Mouse (Mus musculus): Measurements from ENCODE around the gene Frmd3.
"Not testable (repeated sequence)": the region's sequence is repeated elsewhere in the genome, so short reads cannot be mapped to it uniquely, and the experiment has no call there.

Frmd3 gene

DNA sequence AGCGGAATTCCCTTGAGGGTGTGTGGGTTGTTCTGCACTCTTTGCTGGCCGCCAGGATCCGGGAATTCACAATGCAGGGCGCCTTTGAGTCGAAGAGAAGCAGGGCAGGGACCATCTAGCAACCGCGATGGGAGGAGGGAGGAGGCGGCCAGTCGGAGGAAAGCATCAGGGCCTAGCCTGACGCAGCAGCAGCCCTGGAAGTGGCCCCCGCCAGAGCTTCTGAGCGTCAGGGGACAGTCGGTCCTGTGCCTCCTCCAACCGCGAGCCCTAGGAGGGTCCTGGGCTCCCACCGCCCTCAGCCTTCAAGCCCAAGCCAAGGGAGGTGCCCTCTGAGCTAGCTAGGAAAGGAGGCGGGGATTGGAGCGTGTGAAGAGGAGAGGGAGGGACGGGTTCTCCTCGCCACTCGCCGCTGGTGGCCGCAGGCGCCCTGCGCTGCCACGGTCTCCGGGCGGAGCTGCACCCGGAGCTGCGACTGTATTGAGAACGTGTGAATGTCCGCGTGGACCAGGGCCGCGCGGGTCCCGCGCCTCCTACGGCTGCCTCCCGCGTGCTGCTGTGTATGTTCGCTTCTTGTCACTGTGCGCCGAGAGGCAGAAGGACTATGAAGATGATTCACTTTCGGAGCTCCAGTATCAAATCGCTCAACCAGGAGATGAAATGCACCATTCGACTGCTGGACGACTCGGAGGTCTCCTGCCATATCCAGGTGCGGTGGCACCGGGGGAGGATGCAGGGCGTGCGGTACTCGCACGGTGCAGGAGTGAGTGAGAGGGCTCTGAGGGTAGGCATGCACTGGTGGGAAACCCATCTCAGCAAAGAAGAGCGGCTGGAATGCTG, at the start of gene Frmd3:
TSS of gene Frmd3 (plus strand) at position 232 of the 837 bp plus-strand sequence.
- DNase-seq (ENCODE audit: low read depth in 2 of 2, low spot score in 2 of 2), result no peak

DNA sequence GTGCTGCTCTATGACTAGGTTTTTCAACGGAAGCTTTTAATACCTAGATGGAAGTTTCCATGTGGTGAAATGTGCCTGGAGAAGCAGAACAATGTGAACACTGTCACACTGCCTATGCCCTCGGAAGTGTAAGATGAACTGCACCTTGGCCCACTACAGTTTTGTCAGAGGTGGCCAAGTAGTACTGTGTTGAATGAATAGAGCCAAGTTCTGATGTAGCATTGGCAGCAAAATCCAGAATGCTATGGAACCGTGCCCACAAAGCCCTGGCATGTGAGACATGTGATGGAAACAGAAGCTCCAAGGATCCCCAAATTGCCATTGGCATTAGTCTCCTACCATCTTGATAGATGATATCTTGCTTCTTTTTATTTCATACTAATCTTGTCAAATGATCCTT, 32.8 kb upstream of the Frmd3 start:
- no peak for DNase-seq (ENCODE audit: low read depth in 2 of 2, low spot score in 2 of 2)

DNA sequence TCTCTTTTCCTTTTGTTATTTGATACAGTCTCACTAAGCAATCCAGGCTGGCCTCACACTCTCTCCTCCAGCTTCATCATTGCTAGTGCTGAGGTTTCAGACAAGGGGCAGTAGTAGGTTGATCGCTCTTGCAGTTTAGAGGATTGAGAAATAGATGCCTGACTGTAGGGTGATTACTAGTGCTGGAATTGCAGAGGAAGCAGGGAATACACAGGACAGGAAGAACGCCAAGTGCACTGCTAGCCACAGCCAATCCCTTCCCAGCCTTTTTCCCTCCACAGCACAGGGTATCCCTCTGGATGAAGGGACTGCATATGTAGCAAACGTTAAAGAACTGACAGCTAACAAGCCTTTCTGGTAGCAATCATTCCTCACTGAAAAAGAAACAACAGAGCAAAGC, 965 bp upstream of the Frmd3 start:
- DNase-seq (ENCODE audit: low read depth in 2 of 2, low spot score in 2 of 2), result no peak

DNA sequence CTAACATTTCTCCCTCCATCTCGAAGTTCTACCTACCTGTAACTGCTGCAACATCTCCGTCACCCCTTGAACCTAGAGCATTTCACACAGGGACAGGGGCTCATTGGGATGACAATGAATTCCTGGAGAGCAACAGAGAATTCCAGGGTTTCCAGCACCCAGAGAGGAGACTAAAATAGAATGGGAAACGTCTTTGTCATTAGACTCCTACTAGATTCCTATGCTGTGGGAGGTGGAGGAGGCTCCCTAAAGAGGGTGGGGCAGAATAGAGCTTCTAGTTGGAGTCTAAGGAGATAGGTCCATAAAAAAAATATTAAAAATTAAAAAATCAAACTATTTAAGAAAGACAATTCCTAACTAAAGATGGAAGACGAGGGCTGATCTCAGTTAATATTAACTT, 542 bp upstream of the Frmd3 start:
- DNase-seq (ENCODE audit: low read depth in 2 of 2, low spot score in 2 of 2), result no peak

DNA sequence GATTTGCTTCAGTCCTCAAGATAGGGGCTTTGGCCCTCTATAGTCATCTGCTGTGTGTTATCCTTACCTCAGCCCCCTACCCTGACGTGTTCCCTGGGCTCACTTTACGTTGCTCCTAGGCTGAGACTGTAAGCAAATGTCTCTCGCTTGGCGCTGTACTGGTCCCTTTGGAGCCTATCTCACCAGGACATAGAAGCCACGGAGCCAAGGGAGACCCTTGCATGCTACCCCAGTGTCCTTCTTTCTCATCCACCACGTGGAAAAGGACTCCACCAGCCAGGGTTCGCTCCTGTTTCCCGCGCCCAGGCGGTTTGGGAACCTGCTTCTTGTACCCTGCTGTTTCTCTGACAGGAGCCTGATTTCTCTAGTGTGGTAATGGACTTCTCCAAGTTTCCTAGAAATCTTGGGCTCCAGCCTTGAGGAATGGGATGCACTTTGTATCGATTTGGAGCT, 832 bp downstream of the Frmd3 start:
- DNase-seq (ENCODE audit: low read depth in 2 of 2, low spot score in 2 of 2), result no peak

DNA sequence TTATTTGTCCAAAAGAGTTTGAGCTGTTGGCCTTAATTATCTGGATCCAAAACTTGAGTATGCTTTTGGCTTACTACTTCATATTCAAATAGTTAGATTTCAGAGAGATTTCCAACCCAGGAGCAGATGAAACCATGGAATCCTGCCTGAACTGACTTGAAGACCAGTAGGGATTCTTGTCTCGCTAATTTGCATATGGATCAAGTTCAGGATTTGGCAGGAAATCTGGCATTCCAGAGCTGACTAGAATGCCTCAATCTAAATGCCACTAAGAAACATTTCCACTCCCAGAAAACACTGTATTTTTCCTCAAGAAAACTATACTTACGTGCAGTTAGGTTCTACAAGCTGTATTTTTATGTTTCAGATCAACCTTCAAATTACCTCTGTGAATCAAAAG, 6.8 kb downstream of the Frmd3 start:
- DNase-seq (ENCODE audit: low read depth in 2 of 2, low spot score in 2 of 2), result no peak

DNA sequence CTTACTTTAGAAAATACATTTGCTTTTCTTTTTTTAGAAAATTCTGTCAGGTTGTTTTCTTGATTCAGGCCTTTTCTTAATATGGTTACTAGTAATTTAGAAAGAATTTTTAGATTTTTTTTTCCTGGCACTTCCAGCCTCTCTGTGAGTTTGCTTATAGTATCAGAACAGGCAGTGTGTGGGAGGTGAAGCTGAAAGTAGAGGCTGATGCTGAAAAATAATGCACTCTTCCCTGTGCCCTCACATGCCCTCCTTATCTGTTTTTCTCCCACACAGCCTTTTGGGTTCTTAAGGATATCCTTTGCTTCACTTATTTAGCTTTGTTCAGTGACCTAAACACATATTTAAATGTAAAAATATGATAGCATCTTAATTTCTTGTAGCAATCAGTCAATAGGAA, 30.0 kb downstream of the Frmd3 start:
- DNase-seq (ENCODE audit: low read depth in 2 of 2, low spot score in 2 of 2), result no peak

DNA sequence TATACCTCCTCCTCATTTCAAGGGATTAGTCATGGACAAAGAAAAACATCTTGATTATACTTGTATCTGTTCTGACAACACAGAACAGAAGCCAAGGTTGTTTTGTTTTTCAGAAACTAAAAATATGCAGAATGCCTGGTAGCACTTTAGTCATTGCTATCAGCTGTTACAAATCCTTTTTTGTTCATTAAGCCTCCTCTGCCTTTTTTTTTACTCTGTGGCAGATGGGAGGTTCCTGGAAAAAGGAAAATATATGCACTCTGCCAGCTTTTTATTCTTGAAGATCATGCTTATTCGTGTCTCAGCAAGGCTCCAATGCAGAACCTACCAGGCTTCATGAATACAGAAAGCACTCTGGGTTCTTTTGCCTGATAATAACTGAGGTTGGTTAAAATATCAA, 38.5 kb downstream of the Frmd3 start:
- no peak for DNase-seq (ENCODE audit: low read depth in 2 of 2, low spot score in 2 of 2)

DNA sequence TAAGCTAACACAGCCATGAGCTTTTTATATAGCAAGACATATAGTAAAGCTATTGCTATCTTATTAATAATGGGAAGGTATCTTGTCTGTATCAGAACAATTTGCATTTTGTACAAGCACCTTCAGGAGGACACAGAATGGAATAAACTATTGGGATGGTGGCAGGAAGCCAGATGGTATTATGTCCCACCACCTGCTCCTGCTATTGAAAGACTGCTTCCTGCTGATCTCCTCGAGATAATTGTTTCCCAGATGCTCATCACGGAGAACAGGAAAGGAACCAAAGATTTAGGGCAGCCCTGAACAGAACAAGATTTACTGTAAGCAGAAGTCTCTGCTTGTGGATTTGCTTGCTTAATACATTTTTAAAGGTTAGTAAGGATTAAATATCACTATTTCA, 63.5 kb downstream of the Frmd3 start:
- no peak for DNase-seq (ENCODE audit: low read depth in 2 of 2, low spot score in 2 of 2)

DNA sequence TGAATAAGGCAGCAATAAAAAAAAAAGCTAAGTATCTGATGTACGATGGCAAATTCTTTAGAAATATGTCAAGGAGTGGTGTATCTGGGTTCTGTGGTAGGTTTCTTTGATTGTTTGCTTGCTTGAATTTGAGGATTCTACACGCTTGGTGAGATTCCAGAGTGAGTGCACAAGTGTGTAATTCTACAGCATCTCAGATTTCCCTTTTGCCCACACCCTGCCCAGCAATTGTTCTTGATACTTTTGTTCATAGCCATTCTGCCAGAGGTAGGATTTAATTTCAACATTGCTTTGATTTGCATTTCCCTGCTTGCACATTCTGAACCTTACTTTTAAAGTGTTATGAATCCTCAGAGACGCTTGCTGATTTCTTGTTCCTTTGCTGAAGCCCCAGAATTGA, 97.6 kb downstream of the Frmd3 start:
- no peak for DNase-seq (ENCODE audit: low read depth in 2 of 2, low spot score in 2 of 2)

DNA sequence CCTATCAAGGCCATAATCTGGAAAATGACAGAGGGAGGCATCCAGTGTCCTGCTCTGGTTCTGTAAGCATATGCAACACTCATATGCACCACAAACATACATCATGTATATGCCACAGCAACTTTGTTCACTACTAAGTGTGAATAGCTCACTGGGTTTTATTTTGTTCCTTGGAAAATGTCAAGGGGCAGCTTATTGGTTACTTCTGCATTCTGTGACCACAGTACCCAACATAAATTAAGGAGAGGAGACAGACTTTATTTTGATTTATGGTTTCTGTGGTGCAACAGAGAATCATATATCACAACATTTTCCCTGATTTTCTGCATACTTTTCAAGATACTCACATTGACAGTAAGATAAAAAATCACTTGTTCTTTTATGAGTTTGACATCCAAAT, 178.3 kb downstream of the Frmd3 start:
- no peak for DNase-seq (ENCODE audit: low read depth in 2 of 2, low spot score in 2 of 2)

DNA sequence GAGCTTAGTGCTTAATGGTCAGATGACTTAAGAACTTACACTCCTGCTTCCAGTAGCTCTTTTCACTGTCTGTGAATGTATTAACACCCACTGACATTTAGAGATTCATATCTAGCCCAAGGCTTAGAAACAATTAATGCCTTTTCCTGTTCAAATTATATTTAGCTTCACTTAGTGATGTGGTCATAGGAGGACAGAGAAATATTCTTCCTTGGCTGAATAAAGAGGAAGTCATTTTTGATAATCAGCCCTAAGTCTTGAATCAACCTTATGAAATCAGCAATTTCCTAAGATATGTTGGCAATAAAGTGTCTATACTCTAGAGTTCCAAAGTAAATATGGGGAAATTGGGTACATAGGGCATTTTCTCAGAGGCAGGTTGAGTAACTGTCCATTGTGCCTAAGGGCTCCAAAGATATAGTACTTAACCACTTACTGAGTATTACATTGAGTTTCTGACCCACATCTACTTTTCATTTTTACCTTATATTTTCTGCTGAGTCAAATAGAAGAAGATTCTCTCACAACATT, 188.1 kb downstream of the Frmd3 start:
- no peak for DNase-seq (ENCODE audit: low read depth in 2 of 2, low spot score in 2 of 2)

DNA sequence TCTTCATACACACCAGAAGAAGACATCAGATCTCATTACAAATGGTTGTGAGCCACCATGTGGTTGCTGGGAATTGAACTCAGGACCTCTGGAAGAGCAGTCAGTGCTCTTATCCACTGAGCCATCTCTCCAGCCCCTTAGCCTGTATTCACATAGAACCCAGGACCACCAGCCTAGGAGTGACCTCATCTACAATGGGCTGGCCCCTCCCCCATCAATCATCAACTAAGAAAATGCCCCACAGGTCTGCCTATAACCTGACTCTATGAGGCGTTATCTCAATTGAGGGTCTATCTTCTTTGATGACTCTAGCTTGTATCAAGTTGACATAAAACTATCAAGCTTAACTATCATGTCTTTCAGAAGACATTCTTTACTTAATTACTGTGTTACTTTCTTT, 208.5 kb downstream of the Frmd3 start:
- DNase-seq (ENCODE audit: low read depth in 2 of 2, low spot score in 2 of 2), result not testable (repeated sequence)

DNA sequence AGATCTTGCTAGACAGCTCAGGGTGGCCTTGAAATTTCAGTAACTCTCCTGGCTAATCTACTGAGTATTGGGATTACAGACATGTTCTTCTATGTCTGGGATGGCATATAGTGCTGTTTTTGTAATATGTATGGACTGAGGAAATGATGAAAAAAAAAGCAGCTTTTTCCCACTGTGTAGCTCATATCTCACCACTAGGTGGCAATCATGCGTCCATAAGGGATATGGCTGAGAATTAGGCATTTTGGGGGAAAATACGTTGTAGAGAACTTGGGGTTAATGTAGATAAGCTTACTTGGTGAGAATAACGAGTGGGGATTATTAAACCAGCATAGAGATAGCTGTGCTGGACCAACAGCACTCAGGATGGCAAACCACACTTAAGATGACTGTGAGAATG, 209.1 kb downstream of the Frmd3 start:
- DNase-seq (ENCODE audit: low read depth in 2 of 2, low spot score in 2 of 2), result no peak

DNA sequence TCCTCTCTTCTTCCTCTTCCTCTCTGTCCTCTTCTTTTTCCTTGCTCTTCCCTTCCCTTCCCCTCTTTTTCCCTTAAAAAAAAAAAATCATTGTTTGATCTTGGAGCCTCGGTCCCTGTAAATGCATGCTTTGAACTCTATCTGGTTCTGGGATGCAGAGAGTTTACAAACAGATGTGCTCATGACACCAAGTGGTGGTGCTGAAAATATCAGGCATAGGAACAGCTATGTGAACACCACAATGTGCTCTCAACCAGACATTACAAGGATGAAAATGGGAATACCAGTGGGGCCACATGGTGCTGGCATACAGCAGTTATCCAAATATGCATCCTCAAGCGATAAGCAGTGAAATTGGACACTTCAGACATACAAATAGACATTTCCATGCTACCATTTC, 211.0 kb downstream of the Frmd3 start:
- no peak for DNase-seq (ENCODE audit: low read depth in 2 of 2, low spot score in 2 of 2)

DNA sequence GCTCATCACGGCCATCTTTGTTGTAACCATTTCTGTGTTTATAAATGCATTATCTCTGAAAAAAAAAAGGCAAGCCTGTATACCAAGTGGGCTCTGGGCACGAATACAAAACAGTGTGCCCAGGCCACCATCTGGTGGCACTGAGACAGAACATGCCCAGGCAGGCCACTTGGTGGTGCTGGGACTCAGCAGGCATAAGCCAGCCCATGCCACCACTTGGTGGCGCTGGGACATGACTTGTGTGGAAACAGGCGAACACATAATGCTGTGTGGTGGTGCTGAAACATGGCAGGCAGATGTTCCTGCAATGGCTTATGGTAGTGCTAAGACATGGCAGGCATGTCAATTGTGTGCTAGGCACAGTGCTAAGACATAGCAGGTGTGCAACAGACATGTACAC, 217.8 kb downstream of the Frmd3 start:
- peak in 1 of 2 experiments; percentile 16 for DNase-seq (ENCODE audit: low read depth in 2 of 2, low spot score in 2 of 2)

DNA sequence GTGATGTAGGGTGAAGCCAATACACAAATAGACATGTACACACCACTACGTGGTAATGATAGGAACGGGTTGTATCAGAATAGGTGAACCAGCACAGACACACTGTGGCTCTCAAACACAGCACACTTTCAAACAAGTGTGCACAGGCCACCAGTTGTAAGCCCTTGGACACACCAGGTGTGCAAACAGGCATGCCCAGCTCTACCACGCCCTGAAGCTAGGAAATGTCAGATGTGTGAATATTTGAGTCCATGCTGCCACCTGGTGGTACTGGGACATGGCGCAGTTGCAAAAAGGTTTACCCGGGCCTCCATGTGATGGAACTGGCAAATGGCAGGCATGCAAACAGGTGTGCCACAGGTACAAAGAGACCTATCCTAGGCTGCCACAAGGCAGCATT, 218.2 kb downstream of the Frmd3 start:
- peak; percentile 16 to 57 for DNase-seq (ENCODE audit: low read depth in 2 of 2, low spot score in 2 of 2)

DNA sequence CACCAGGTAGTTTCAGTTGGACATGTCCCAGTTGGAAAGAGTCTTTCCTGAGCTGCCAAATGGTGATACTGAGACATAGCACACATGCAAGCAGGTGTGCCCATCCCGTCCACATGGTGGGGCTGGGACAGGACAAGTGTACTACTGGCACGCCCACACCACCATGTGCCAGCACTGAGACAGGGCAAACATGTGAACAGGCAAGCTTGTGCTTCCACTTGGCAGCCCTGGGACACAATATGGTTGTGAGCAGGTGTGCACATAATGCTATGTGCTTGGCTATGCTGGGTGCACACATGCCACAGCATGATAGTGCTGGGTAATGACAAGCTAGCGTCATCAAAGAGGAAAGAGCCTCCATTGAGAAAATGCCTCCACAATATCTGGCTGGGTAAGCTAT, 220.3 kb downstream of the Frmd3 start:
- DNase-seq (ENCODE audit: low read depth in 2 of 2, low spot score in 2 of 2), result no peak

DNA sequence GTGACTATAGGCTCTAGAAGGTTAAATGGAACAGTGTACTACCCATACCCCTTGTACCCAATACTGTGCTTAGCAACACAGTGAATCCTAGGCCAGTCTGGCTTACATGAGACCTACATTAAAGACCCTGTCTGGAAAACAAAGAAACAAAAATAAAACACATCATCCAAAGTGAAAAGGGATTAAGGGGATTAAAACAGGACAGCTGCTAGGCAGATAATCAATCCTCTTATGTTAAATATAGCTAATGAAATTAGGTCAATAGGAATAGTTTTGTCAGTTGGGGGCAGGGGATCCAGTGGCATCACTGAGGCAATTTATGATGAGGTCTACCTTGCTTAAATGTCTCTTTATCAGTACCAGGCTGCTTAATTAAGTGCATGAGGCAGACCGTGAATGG, 228.9 kb downstream of the Frmd3 start, which contains the start of gene Kdm4c:
TSS of gene Kdm4c (plus strand) at position 322 of the 400 bp plus-strand sequence.
- no peak for DNase-seq (ENCODE audit: low read depth in 2 of 2, low spot score in 2 of 2)

All from CD8-positive naive resting alpha-beta T cell, adult 2 months (primary cell).